Mouse (Mus musculus) intestine, postnatal 0 days (tissue): ENCODE measurements around the gene Cspg4. TPM values are rescaled to one million over a fixed set of nuclear protein-coding genes. Genes with fewer than 3 reads are reported as not detected.

Experiments
- ATAC-seq: fragments of 200-750 bp; cut with Nextera tagmentation; 2 replicates; pipeline ENCODE4 v1.8.0; 2017; ENCODE audit warnings: mild to moderate bottlenecking, moderate TSS enrichment, moderate library complexity
- H3K27ac ChIP-seq: fragments of 300-500 bp; sonication (generic); 2 replicates; pipeline ENCODE4 v1.5.1; 2014; ENCODE audit warnings: mild to moderate bottlenecking, low read depth, low read length, moderate library complexity
- H3K27me3 ChIP-seq: fragments of 300-500 bp; sonication (generic); replicated peaks from 2 replicates; pipeline ENCODE4 v1.6.1; 2014; ENCODE audit warnings: low read length, mixed read lengths; ENCODE audit not compliant: control insufficient read depth, insufficient read depth
- H3K36me3 ChIP-seq: fragments of 300-500 bp; sonication (generic); 2 replicates; pipeline ENCODE4 v1.6.1; 2014; ENCODE audit warnings: mild to moderate bottlenecking, moderate library complexity; ENCODE audit not compliant: control insufficient read depth, insufficient read depth
- H3K4me1 ChIP-seq: fragments of 300-500 bp; sonication (generic); replicated peaks from 2 replicates; pipeline ENCODE4 v1.6.1; 2014; ENCODE audit warnings: antibody characterized with exemption, low read length, mixed read lengths; ENCODE audit not compliant: control insufficient read depth, insufficient read depth
- H3K4me2 ChIP-seq: fragments of 300-500 bp; sonication (generic); replicated peaks from 2 replicates; pipeline ENCODE4 v1.6.1; 2014; ENCODE audit warnings: low read depth, mild to moderate bottlenecking, moderate library complexity
- H3K4me3 ChIP-seq: fragments of 300-500 bp; sonication (generic); 2 replicates; pipeline ENCODE4 v1.5.1; 2014; ENCODE audit warnings: low read depth, low read length
- H3K9ac ChIP-seq: fragments of 300-500 bp; sonication (generic); 2 replicates; pipeline ENCODE4 v1.6.1; 2014; ENCODE audit warnings: mild to moderate bottlenecking, low read depth, low read length
- H3K9me3 ChIP-seq: fragments of 300-500 bp; sonication (generic); 2 replicates; pipeline ENCODE4 v1.6.1; 2016; ENCODE audit warnings: mixed run types; ENCODE audit not compliant: control insufficient read depth
- CTCF ChIP-seq: sonication (generic); IDR thresholded peaks from 2 replicates; pipeline ENCODE4 v1.5.1; 2016; ENCODE audit warnings: low read depth, mild to moderate bottlenecking, control low read depth, antibody characterized with exemption, moderate library complexity
- WGBS: fragments of 180-500 bp; shearing (Covaris S2); extraction: QIAGEN DNeasy Blood & Tissue Kit; methylation state at CpG from one replicate; pipeline ENCODE4 v1.1.7; 2014; 5-methylcytosine and 5-hydroxymethylcytosine counted together
- polyA plus RNA-seq: library from polyadenylated mRNA; unstranded; fragments of >200 nt; fragmentation: Nextera tagmentation; extraction: Ambion mirVana; gene quantifications from 2 replicates; pipeline ENCODE4 v1.2.1, GENCODE M21; 2015

The Cspg4 gene
- polyA plus RNA-seq: 8.2 and 8.5 TPM in 2 replicates

- Histone ChIP-seq H3K4me2 (peak within 1 kb of the TSS; percentile 60), H3K36me3 (no peaks in the 10 kb centered on the region), H3K27me3 (no peaks in the 10 kb centered on the region), H3K4me3 (peak within 1 kb of the TSS; percentile 46), H3K4me1 (peaks cover 8% of the 10 kb centered on the region; the same call in 1 of the 2 replicates), H3K9ac (peak within 1 kb of the TSS; percentile 38), H3K9me3 (no peaks in the 10 kb centered on the region), H3K27ac (peak within 1 kb of the TSS; percentile 7; the same call in 1 of the 2 replicates)
- WGBS: 2% methylated on average over 24 of the region's 24 CpGs
- peak; percentile 49; the same call in 1 of the 2 replicates for ATAC-seq
- TF ChIP-seq CTCF: no peak
Measured at GRCm38 (mm10) chr9:56864832-56865231, at the start of gene Cspg4. TSS of gene Cspg4 (plus strand) at chr9:56865033.

DNA sequence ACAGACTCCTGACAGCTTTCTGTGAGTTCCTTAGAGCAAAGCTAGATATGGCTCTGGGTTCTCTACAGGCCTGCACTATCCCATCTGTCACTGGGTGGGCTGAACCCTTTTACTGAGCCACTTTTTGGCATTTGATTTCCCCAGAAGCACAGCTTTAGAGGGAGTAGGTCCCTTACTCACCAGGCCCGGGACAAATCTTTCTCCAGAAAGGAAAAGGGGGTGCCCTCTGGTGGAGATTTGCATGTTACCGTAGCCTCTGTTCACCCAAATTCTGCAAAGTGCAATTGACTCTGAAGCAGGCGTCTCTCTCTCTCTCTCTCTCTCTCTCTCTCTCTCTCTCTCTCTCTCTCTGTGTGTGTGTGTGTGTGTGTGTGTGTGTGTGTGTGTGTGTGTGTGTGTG is 39.9 kb upstream of the Cspg4 start:
- no peak for ATAC-seq
- TF ChIP-seq CTCF: peak; percentile 66
- Histone ChIP-seq H3K27me3 (peaks cover 4% of the 10 kb centered on the region; the same call in 1 of the 2 replicates), H3K9ac (no peak overlapping the region), H3K4me2 (no peak overlapping the region), H3K27ac (no peak overlapping the region), H3K4me3 (no peak overlapping the region), H3K4me1 (no peaks in the 10 kb centered on the region), H3K9me3 (no peaks in the 10 kb centered on the region), H3K36me3 (no peaks in the 10 kb centered on the region)
- WGBS: 7% methylated on average over 3 of the region's 3 CpGs

DNA sequence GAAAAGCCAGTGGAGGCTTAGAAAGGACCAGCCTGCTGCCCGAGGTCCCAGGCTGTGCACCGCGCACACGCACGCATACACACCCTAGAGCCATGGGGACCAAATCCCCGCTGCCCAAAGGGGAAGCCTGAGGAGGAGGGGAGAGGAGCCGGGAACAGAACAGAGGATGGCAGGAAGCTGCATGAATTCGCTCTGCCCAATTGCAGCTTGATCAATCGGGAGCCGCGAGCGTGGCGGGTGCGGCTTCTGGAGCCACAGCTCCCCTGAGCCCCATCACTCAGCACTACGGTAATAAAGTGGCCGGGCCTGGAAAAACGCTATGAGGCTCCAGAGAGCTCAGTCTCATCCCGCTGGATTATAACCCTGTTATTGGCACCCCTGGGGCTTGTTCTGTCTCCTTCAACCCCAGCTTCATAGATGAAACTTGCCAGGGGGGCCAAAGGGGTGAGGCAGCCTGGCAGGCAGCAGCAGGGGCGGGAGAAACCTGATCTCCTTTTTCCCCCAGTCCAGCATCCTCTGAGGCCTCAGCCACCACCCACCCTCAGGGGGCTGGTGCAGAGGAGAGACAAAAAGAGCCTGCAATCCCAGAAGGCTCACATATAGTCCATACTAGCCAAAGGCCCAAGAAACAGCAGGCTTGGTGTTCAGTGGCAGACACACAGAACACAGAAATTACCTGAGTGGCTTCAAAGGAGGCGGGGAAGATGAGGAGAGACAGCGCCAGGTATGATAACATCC is 39.2 kb upstream of the Cspg4 start:
- H3K4me2 ChIP-seq: 0 out of 2 replicates have a peak overlapping the region, but pooled peaks have one; percentile 27
- H3K4me3 ChIP-seq: no peak overlapping the region
- H3K36me3 ChIP-seq: no peaks in the 10 kb centered on the region
- no peak for TF ChIP-seq CTCF
- WGBS: 17% methylated on average over 21 of the region's 21 CpGs
- H3K4me1 ChIP-seq: no peaks in the 10 kb centered on the region
- no peak overlapping the region for H3K9ac ChIP-seq
- H3K9me3 ChIP-seq: no peaks in the 10 kb centered on the region
- peaks cover 4% of the 10 kb centered on the region; the same call in 1 of the 2 replicates for H3K27me3 ChIP-seq
- no peak overlapping the region for H3K27ac ChIP-seq
- ATAC-seq: no peak

- no peak for ATAC-seq
- H3K4me1 ChIP-seq: no peaks in the 10 kb centered on the region
- WGBS: 52% methylated on average over 9 of the region's 9 CpGs
- H3K4me2 ChIP-seq: no peak overlapping the region
- H3K27ac ChIP-seq: no peak overlapping the region
- no peaks in the 10 kb centered on the region for H3K36me3 ChIP-seq
- no peak overlapping the region for H3K4me3 ChIP-seq
- no peak for TF ChIP-seq CTCF
- H3K27me3 ChIP-seq: peaks cover 4% of the 10 kb centered on the region; the same call in 1 of the 2 replicates
- no peaks in the 10 kb centered on the region for H3K9me3 ChIP-seq
- no peak overlapping the region for H3K9ac ChIP-seq
Measured at GRCm38 (mm10) chr9:56828146-56828545, 36.7 kb upstream of the Cspg4 start.

GRCm38 (mm10) chr9:56828841-56829240 is 36.0 kb upstream of the Cspg4 start:
- WGBS: 79% methylated on average over 6 of the region's 6 CpGs

DNA sequence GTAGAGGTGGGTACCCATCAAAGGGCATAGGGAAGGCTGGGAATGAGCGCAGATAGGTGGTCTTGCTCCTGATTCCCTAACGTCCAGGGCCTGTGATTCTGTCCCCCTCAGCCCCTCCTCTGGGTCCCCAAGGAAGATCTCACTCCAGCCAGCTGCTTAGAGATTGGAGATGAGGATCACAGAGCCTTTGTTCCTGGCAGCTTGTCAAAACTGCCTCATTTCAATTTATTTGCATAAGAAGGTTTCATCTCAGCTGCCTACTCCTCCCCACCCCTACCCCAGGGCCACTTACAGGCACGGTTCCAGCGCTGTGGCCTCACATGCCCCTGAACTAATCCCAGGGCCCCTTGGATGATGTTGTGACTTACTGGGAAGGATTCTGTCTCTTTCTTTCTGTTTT is 34.7 kb upstream of the Cspg4 start:
- no peak overlapping the region for H3K27ac ChIP-seq
- no peaks in the 10 kb centered on the region for H3K4me1 ChIP-seq
- WGBS: 35% methylated on average over 4 of the region's 4 CpGs
- no peaks in the 10 kb centered on the region for H3K9me3 ChIP-seq
- TF ChIP-seq CTCF: no peak
- H3K36me3 ChIP-seq: no peaks in the 10 kb centered on the region
- peaks cover 4% of the 10 kb centered on the region; the same call in 1 of the 2 replicates for H3K27me3 ChIP-seq
- H3K9ac ChIP-seq: no peak overlapping the region
- H3K4me3 ChIP-seq: no peak overlapping the region
- H3K4me2 ChIP-seq: no peak overlapping the region
- no peak for ATAC-seq

More at GRCm38 (mm10) chr9:56828841-56829240, 36.0 kb upstream of the Cspg4 start:
- H3K36me3 ChIP-seq: no peaks in the 10 kb centered on the region
- no peak overlapping the region for H3K4me2 ChIP-seq
- no peak for TF ChIP-seq CTCF
- H3K4me3 ChIP-seq: no peak overlapping the region
- no peak overlapping the region for H3K27ac ChIP-seq
- no peak for ATAC-seq
- H3K9ac ChIP-seq: no peak overlapping the region
- H3K27me3 ChIP-seq: peaks cover 4% of the 10 kb centered on the region; the same call in 1 of the 2 replicates
- H3K9me3 ChIP-seq: no peaks in the 10 kb centered on the region
- no peaks in the 10 kb centered on the region for H3K4me1 ChIP-seq
